Mouse (Mus musculus) regulatory T cell (primary cell): Measurements from ENCODE around the gene Gatm.

Source experiments
- in situ Hi-C: fragments of 300-600 bp; cut with MboI, MseI; formaldehyde crosslinking; loops from one replicate; pipeline ENCODE4 v1.15.1; 2025; ENCODE audit warnings: high pct_unique_total_duplicates

The Gatm gene

DNA sequence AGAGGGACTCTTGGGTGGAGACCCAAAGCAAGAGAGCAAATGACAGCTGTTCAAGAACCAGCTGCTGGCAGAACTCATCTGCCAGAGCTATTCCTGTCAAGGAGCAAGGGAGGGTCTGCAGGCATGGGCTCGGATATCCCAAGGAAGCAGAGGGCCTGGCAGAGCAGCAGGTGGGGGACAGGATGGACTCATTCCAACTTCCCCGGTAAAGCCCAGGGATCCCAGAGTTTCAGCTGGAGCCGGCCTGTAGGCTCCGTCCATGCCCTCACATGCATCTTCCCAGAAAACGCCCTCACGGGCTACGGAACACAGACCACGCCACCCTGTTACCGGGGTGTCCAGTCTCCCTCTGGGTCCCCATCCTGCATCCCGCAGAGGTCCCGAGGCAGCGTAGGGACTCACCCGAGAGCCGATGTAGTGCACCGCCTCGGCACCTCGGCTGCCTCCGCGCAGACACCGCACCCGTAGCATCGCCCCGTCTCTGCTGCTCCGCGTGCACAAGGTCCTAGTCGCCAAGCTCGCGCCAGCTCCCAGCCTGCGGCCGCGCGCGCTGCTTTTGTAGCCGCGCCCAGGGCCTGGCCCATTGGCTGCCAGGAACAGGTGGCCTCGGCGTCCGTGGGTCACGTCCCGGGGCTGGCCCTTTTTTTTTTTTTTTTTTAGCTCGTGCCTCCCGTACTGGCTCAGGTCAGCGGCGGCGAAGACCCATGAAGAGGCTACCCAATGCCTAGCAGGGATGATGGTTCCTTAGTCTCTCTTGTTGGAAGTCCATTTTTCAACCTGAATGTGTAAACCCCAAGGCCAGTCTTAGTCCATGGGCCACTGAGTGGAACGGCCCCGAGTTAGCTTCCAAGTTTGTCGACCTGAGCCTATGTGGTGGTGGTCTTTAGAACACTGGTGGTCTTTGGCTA lies at the start of gene Gatm:
TSS of gene Gatm (minus strand) at position 558 of the 908 bp plus-strand sequence.
- in situ Hi-C loops = no loop called here

GRCm38 (mm10) chr2:122659825-122660224 lies 48.7 kb upstream of the Gatm start:
- in situ Hi-C loops = no loop called here

DNA sequence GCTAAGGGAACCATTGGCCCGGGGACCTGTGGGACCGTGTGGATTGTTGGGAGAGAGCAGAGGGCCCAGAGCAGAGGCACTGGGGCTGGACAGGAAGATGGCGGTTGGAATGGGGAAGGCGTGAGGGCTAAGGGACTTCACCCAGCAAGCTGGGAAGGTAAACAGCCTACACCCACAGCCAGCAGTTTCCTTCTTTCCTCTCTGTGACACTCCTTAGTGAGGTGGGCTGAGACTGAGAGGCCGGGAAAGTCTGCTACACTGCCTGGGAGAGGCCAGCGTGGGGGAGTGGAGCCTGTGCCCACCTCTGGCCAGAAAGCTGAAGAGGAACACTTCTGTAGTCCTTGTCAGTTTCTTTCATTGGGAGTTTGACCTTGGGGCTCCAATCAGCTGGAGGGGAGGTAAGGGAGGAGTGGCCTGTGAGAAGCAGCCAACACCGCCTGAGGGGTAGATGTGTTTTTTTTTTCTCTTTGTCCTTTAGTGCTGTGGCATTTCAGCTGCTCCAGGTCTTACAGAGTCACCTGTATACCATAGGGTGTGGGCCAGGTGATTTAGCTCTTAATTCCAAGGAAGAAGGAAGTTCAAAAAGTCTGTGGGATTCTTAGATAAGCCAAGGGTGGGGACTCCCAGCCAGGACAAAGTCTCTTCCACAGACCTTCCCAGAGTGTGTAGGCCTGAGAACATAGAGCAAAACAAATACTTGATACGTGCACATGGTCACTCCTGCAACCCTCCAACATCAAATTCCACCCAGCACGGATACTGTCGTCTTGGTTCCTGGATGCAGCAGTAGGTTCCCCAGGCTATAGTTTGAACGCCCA lies 46.8 kb upstream of the Gatm start:
- in situ Hi-C loops = no loop called here

GRCm38 (mm10) chr2:122656767-122657166 lies 45.7 kb upstream of the Gatm start:
- in situ Hi-C loops = no loop called here

DNA sequence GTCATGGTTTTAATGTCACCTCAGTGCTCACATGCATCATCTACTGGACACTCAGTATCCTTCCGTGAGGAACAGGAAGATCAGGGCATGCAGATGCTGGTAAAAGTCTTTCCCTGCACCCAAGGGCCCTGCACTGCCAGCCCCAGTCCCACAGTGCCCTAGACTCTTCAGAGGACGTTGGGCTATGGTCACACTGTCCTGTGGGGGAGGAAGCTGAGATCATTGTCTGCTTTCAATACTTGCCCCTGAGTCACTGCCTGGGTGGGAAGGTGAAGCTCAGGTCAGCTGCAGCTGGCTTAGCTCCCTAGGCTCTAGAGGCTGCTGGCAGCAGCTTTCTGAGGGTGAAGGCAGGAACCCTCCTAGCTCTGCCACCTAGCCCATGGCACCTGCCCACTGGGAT lies 44.9 kb upstream of the Gatm start:
- in situ Hi-C loops = no loop called here

DNA sequence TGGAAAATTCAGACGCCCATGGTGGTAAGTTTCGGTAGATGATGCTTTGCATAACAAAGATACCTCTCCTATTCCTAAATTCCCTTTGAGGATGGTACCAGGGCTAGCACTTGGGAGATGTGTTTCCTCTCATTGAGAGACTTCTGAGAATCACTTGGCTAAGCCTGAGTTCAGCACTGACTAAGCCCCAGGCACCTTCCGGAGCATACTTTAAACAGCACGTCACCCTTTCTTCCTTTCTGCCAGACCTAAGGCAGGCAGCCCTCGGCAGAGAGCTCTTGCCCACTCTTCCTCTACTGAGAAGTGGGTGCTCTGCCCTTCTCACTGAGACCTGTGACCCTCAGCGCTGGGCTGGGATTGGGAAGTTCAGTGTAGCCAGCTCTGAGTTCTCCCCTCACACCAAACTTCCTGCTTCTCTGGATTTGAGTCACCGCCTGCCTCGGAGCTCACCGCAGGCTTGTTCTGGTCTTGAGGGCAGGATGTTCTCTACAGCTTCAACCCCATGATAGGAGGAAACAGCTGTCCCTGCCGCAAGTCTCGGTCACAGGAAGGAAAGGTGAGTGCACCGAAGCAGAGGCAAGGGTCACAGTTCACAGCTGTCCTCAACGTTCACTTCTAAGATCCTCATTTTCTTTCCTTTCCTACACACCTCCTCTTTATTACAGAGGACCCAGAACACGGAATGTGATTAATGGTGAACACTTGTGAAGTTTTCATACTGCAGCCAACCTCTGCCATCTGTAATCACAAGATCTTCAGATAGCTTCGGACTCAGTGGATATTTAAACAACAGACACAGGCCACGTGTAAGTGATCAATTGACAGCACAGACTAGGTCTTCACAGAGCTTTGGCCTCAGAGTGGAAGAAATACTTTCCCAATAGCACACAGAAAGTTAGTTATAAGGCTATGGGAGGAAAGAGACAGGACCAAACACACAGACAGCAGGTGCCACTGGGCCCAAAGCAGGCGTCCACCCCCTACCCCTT lies 41.3 kb upstream of the Gatm start:
- in situ Hi-C loops = no loop called here

GRCm38 (mm10) chr2:122638673-122639072 lies 27.6 kb upstream of the Gatm start:
- in situ Hi-C loops = loop anchor here (5.0 to 10.0 kb wide), 2 partner anchors 76 to 114 kb away; no protein-coding TSS in a partner anchor

- in situ Hi-C loops = loop anchor here (5.0 to 10.0 kb wide), 2 partner anchors 77 to 114 kb away; no protein-coding TSS in a partner anchor
These were observed 26.9 kb upstream of the Gatm start for GRCm38 (mm10) chr2:122638029-122638428.

- in situ Hi-C loops = loop anchor here (5.0 to 10.0 kb wide), 2 partner anchors 77 to 115 kb away; no protein-coding TSS in a partner anchor
These were observed 26.5 kb upstream of the Gatm start for GRCm38 (mm10) chr2:122637526-122637997.

DNA sequence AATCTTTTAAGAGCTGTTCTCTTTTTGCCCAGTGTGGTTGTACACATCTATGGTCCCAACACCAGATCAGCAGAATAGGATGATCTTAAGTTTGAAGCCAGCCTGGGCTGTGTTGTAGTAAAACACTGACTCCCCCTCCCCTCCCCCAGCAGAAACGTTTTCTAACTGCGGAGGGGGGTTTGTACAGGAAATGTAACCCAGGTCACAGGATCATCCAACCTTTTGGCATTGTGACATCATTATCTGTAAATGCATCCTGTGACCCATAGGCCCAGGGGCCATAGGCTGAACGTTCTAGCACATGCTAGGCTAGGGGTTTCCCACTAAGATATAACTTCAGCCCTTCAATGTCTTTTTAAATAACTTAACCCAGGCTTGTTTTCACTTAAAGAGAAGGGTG lies 25.6 kb upstream of the Gatm start, which contains the start of gene AA467197:
TSS of gene AA467197 (plus strand) at position 301 of the 400 bp plus-strand sequence.
- in situ Hi-C loops = loop anchor here (5.0 to 10.0 kb wide), 2 partner anchors 78 to 116 kb away; no protein-coding TSS in a partner anchor

GRCm38 (mm10) chr2:122631226-122631801 lies 20.2 kb upstream of the Gatm start:
- in situ Hi-C loops = loop anchor here (5.0 to 10.0 kb wide), 2 partner anchors 36 to 83 kb away; no protein-coding TSS in a partner anchor

DNA sequence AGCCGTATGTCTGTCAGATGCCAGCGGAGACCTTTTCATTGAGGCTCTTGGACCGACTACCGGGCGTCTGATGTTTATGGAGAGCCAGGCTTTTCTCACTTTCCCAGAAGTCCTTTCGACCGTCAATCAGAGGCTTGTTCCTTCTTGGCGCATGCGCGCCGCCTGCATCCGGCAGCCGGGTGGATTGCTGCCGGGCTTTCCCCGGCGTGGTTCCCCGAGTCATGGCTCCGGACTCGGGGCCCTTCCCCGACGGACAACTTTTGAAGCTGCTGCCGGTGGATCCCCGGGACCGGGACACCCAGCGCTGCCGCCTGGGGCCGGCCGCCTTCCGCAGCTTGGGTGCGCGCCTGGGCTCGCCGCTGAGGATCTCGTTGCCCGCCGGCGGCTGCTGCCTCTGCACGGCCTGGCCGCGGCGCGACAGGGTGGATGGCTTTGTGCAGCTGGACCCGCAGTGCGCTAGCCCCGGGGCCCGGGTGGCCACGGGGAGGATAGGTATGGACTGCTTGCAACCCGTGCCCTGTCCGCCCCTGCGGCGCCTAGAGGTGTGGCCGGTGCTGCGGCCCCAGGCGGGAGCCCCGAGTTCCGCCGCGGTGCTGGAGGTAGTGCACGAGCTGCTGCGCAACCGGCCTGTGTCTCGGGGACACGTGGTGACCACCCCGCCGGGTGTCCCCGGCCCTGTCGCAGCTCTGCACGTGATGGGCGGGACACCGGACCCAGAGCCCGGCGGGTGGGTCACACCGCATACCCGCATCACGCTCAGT lies 19.5 kb upstream of the Gatm start:
- in situ Hi-C loops = loop anchor here (5.0 to 10.0 kb wide), 2 partner anchors 37 to 84 kb away; no protein-coding TSS in a partner anchor

DNA sequence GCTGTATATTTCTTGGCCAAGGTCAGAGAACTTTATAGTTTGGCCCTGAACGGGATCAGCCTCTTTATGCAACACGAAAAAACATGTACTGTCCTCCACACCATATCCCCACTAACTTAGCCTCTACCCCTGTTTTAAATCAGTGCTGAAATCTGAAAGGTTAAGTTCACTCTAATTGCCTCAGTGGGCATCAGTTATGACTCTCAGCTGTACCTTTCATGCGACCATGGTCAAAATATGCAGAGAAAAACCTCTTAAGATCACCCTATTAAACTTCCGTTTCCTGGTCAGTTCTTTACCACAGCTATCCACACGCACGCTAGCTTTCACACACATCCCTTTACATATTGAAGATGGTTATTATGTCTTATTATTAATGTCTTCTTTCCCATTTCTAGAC lies 18.8 kb upstream of the Gatm start:
- in situ Hi-C loops = loop anchor here (5.0 to 10.0 kb wide), 3 partner anchors 37 to 245 kb away; no protein-coding TSS in a partner anchor

DNA sequence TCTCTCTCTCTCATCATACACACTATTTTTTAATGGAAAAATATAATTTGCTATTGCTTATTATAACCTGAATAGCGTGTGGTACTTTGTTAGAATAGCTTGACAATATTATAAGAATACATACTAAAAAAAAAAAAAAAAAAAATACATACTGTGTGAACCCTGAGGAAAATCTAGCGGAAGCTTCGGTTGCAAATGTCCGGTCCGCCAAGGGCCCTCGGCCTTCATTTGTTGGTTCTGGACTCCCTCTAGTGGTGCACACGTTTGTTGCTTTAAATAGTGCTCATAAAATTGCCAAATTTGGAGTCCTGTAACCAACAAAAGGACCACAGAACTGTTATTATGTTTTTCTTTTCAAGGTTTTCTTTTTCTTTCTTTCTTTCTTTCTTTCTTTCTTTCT lies 17.9 kb upstream of the Gatm start:
- in situ Hi-C loops = loop anchor here (10.0 kb wide), 1 partner anchor 244 kb away; no protein-coding TSS in a partner anchor

- in situ Hi-C loops = loop anchor here (10.0 kb wide), 1 partner anchor 241 kb away; no protein-coding TSS in a partner anchor
These were observed 14.8 kb upstream of the Gatm start for GRCm38 (mm10) chr2:122625930-122626329.

GRCm38 (mm10) chr2:122621337-122622110 lies 10.4 kb upstream of the Gatm start:
- in situ Hi-C loops = loop anchor here (5.0 to 10.0 kb wide), 3 partner anchors 49 to 237 kb away; no protein-coding TSS in a partner anchor

DNA sequence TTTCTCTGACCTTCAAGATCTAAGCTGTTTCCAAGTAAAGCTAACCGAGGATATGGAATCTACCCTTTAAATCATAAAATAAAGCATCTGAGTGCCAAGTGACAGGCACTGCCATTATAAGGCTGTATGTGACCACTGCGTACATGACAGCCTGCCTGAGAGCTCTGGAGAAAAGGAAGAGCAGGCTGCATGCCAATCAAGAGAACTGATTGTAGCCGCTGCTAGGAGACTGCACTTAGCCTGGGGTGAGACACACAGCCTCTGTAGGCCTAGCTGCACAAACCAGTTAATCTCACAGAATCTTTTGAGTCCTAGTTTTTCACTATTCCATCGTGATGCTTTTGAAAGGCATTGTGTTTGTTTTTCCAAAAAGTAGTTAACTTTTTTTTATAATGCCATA lies 7.6 kb upstream of the Gatm start:
- in situ Hi-C loops = no loop called here

- in situ Hi-C loops = no loop called here
These were observed 6.7 kb upstream of the Gatm start for GRCm38 (mm10) chr2:122617792-122618191.
